Mouse (Mus musculus) stomach, embryonic 16.5 days (tissue): ENCODE measurements at regions not wholly inside any gene's neighbourhood (a gene's known extent, or its start where the extent isn't known, plus 50 kb on each side); places are given as distances from the start of the nearest gene placed in this dataset.

ENCODE experiments used
- ATAC-seq: fragments of 200-750 bp; cut with Nextera tagmentation; 2 replicates; pipeline ENCODE4 v1.8.0; 2017; ENCODE audit warnings: moderate number of reproducible peaks, moderate TSS enrichment; ENCODE audit not compliant: insufficient read depth, low FRiP score
- H3K27ac ChIP-seq: fragments of 300-500 bp; sonication (generic); 2 replicates; pipeline ENCODE4 v1.5.1; 2014; ENCODE audit warnings: low read length
- H3K27me3 ChIP-seq: fragments of 300-500 bp; sonication (generic); 2 replicates; pipeline ENCODE4 v1.6.1; 2014; ENCODE audit warnings: low read length, control low read depth, mixed read lengths; ENCODE audit not compliant: control insufficient read depth, insufficient read depth
- H3K36me3 ChIP-seq: fragments of 300-500 bp; sonication (generic); 2 replicates; pipeline ENCODE4 v1.6.1; 2014; ENCODE audit warnings: low read length; ENCODE audit not compliant: control insufficient read depth, insufficient read depth
- H3K4me1 ChIP-seq: fragments of 300-500 bp; sonication (generic); 2 replicates; pipeline ENCODE4 v1.6.1; 2014; ENCODE audit warnings: low read length, control low read depth, mixed read lengths; ENCODE audit not compliant: control insufficient read depth, insufficient read depth
- H3K4me2 ChIP-seq: fragments of 300-500 bp; sonication (generic); 2 replicates; pipeline ENCODE4 v1.6.1; 2014; ENCODE audit warnings: low read depth, low read length, mixed read lengths
- H3K4me3 ChIP-seq: fragments of 300-500 bp; sonication (generic); replicated peaks from 2 replicates; pipeline ENCODE4 v1.5.1; 2014; ENCODE audit warnings: mild to moderate bottlenecking, low read length
- H3K9ac ChIP-seq: fragments of 300-500 bp; sonication (generic); 2 replicates; pipeline ENCODE4 v1.6.1; 2014; ENCODE audit warnings: low read length
- H3K9me3 ChIP-seq: fragments of 300-500 bp; sonication (generic); replicated peaks from 2 replicates; pipeline ENCODE4 v1.6.1; 2016; ENCODE audit warnings: low read length, control low read depth; ENCODE audit not compliant: control insufficient read depth
- WGBS: fragments of 180-500 bp; shearing (Covaris S2); extraction: QIAGEN DNeasy Blood & Tissue Kit; methylation state at CpG from one replicate; pipeline ENCODE4 v1.1.7; 2014; 5-methylcytosine and 5-hydroxymethylcytosine counted together

DNA sequence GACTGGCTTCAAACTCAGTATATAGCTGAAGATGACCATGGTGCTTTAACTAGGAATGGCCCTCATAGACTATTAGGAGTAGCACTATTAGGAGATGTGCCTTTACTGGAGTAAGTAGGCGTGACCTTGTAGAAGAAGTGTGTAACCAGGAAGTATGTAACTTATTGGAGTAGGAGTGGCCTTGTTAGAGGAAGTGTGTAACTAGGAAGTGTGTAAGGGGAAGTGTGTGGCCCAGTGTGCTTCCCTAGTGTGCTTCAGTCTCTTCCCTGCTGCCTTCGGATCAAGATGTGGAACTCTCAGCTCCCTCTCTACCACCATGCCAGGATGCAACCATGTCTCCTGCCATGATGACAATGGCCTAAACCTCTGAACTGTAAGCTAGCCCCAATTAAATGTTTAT is 151.0 kb upstream of the Zfp462 start:
- Histone ChIP-seq H3K27ac (no peak overlapping the region), H3K4me3 (no peak overlapping the region), H3K9me3 (no peaks in the 10 kb centered on the region), H3K4me1 (no peaks in the 10 kb centered on the region), H3K9ac (no peak overlapping the region), H3K4me2 (no peak overlapping the region), H3K36me3 (no peaks in the 10 kb centered on the region), H3K27me3 (no peaks in the 10 kb centered on the region)
- ATAC-seq: no peak
- 88% methylated on average over 2 of the region's 2 CpGs for WGBS

DNA sequence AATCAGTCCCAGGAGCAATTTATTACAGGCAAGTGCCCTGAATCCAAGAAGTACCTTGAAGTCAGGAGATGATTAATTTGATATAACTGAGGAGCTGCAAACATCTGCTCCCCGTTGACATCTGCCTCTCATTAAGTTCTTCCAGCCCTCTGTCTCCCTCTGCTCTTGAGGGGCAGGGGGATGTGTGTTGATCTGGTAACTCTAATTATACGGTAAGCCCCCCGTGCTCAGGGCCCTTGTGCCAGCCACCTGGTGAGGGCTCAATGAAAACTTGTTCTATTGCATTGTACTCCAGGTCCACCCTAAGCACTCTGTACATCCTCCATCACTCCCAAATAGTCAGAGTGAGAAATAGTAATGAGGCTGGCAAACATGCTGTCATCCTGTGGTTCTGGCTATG is 149.6 kb upstream of the Zfp462 start:
- Histone ChIP-seq H3K36me3 (no peaks in the 10 kb centered on the region), H3K27ac (no peak overlapping the region), H3K9me3 (no peaks in the 10 kb centered on the region), H3K27me3 (no peaks in the 10 kb centered on the region), H3K4me3 (no peak overlapping the region), H3K4me1 (no peaks in the 10 kb centered on the region), H3K9ac (no peak overlapping the region), H3K4me2 (no peak overlapping the region)
- 47% methylated on average over 3 of the region's 3 CpGs for WGBS
- ATAC-seq: no peak

DNA sequence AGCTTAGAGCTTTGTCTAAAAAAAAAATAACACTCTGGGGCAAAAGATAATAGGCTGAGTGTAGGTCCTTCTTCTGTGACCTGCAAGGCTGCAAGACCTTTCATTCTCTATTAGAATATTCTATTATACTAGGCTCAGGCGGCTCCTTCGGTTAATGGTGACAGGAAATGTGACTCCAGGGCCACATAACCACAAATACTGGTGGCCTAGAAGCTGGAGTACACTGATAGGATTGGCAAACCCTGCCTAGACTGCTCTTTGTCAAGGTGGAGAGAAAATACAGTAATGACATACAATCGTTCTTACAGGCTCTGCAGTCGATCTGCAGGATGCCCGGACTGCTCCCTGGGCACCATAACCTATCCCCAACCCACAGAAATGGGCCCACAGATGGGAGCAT is 146.3 kb upstream of the Zfp462 start:
- Histone ChIP-seq H3K27me3 (no peaks in the 10 kb centered on the region), H3K36me3 (no peaks in the 10 kb centered on the region), H3K9me3 (no peaks in the 10 kb centered on the region), H3K27ac (no peak overlapping the region), H3K4me1 (no peaks in the 10 kb centered on the region), H3K4me3 (no peak overlapping the region), H3K9ac (no peak overlapping the region), H3K4me2 (no peak overlapping the region)
- WGBS: 78% methylated on average over 5 of the region's 5 CpGs
- no peak for ATAC-seq

DNA sequence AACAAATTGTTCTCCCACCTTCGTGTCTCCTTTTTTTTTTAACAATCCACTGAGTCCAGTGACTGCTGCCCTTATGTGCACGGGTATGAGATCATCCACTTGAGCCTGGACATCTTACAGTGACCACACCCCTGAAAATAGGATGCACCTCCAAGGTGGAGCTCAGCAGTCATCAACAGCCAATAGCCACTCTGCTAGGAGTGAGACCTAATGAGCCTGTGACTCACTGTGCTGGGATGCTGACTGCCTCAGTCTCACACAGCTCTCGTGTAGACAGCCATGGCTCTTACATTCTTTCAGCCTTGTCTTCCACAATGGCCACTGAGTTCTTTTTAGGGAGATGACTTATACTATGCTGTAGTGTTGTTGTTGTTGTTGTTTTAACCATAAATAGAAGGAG is 133.7 kb upstream of the Zfp462 start:
- WGBS: 76% methylated on average over 3 of the region's 3 CpGs

DNA sequence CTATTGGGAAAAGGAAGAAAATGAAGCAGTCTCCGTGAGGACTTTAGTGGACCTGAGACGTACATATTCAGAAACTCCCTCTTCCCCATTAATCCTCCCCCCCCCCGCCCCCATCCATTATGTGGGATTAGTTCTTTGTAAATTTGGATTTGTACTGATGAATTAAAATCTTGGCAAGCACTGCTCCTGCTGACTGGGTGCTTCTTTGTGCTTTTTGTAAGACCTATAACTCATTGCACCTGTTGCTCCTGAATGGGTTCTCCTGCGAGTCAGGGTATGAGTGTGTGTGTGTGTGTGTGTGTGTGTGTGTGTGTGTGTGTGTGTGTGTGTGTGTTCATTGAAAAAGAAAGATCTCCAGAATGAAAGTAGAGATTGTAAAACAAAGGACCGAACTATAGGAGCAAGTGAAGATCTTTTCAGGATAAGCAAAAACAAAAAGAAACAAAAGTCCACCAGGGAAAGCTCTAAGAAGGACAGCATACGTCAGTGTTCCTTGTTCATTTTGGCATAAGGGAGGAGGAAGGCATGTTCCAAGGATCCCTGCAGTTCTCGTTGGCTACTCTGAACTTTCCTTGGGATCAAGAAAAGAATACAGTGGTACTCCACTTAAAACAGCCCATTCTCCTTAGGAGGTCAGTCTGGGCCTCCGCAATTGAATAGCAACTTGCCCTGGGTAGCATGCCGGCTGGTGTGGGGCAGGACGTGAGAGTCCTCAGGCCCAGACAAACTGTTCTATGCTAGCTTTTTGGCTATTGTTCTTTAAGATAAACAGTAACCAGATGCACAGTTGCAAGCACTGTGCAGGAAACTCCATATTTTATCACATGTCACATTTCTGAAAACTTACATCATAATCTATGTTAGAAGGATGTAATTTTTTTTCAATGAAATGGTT is 131.9 kb upstream of the Zfp462 start:
- Histone ChIP-seq H3K4me2 (no peak overlapping the region), H3K27ac (no peak overlapping the region), H3K9me3 (no peaks in the 10 kb centered on the region), H3K9ac (no peak overlapping the region), H3K36me3 (no peaks in the 10 kb centered on the region), H3K4me3 (no peak overlapping the region), H3K4me1 (no peaks in the 10 kb centered on the region; the same call in 1 of the 2 replicates), H3K27me3 (no peaks in the 10 kb centered on the region)
- 45% methylated on average over 10 of the region's 10 CpGs for WGBS
- ATAC-seq: no peak

More for the DNA sequence above, 133.7 kb upstream of the Zfp462 start:
- H3K27ac ChIP-seq: no peak overlapping the region
- H3K9ac ChIP-seq: no peak overlapping the region
- H3K4me1 ChIP-seq: no peaks in the 10 kb centered on the region; the same call in 1 of the 2 replicates
- H3K4me2 ChIP-seq: no peak overlapping the region
- no peaks in the 10 kb centered on the region for H3K9me3 ChIP-seq
- ATAC-seq: no peak
- H3K27me3 ChIP-seq: no peaks in the 10 kb centered on the region
- no peak overlapping the region for H3K4me3 ChIP-seq
- H3K36me3 ChIP-seq: no peaks in the 10 kb centered on the region

DNA sequence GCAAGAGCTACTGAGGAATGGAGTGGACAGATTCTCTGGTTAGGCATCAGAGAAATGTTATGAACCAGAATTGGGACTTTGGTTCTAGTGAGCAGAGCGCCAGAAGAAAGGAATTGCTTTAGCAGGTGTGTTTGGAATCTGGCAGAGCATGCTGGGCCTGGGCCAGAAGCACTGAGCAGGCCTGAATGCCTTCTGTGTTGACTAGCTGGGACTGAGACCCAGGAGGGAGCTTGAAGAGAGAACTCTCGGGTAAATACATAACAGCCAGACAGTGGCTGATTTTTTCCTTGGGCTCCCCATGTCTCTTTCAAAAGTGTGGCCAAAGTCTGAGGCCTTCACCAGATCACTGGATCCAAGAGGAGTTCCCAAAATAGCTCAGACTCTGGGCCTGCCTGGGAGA is 107.5 kb upstream of the Zfp462 start:
- WGBS: 61% methylated on average over 2 of the region's 2 CpGs
- Histone ChIP-seq H3K4me3 (no peak overlapping the region), H3K4me2 (no peak overlapping the region), H3K9me3 (no peaks in the 10 kb centered on the region), H3K4me1 (0 out of 2 replicates have a peak, but pooled peaks cover 6% of the 10 kb centered on the region), H3K9ac (no peak overlapping the region), H3K36me3 (no peaks in the 10 kb centered on the region), H3K27me3 (no peaks in the 10 kb centered on the region), H3K27ac (no peak overlapping the region)
- no peak for ATAC-seq

DNA sequence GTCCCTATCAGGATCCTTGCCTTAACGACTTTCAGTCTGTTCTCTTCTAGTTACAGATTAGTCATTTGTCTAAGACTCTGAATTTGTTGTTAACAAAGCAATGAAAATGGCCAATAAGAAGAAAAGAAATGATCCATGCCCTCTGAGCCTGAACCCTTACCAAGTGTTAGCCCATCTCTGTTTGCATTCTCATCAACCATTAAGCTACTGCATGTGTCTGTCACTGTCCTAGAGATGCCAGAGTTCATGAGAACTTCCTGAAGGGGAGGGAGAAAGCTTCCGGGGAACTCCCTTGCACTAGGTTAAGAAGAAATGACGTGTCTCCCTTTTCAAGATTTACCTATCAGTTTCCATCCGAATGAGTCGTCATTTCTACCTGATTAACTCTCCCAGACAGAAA is 106.7 kb upstream of the Zfp462 start:
- no peaks in the 10 kb centered on the region for H3K36me3 ChIP-seq
- no peak overlapping the region for H3K4me2 ChIP-seq
- H3K9ac ChIP-seq: no peak overlapping the region
- no peaks in the 10 kb centered on the region for H3K27me3 ChIP-seq
- ATAC-seq: no peak
- no peaks in the 10 kb centered on the region for H3K9me3 ChIP-seq
- H3K4me3 ChIP-seq: no peak overlapping the region
- 39% methylated on average over 5 of the region's 5 CpGs for WGBS
- H3K4me1 ChIP-seq: 0 out of 2 replicates have a peak, but pooled peaks cover 6% of the 10 kb centered on the region
- H3K27ac ChIP-seq: no peak overlapping the region

DNA sequence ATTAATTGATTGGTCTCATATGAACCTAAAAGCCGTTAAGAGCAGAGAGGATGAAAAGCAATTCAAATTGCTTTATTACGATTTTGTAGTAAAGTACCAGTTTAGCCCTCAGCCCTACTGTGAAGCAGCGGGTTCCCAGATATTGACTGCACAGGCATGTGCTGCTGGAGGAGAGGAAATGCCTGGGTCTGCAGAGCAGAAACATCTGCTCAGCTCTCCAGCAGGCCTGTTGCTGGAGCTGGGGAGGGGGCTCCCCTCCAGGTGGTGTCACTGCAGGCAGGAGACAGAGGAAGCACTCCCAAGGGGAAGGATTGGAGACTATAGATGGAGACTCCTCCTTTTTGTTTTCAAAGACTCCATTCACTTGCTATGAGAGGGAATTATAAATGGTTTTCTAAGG is 106.1 kb upstream of the Zfp462 start:
- ATAC-seq: no peak

DNA sequence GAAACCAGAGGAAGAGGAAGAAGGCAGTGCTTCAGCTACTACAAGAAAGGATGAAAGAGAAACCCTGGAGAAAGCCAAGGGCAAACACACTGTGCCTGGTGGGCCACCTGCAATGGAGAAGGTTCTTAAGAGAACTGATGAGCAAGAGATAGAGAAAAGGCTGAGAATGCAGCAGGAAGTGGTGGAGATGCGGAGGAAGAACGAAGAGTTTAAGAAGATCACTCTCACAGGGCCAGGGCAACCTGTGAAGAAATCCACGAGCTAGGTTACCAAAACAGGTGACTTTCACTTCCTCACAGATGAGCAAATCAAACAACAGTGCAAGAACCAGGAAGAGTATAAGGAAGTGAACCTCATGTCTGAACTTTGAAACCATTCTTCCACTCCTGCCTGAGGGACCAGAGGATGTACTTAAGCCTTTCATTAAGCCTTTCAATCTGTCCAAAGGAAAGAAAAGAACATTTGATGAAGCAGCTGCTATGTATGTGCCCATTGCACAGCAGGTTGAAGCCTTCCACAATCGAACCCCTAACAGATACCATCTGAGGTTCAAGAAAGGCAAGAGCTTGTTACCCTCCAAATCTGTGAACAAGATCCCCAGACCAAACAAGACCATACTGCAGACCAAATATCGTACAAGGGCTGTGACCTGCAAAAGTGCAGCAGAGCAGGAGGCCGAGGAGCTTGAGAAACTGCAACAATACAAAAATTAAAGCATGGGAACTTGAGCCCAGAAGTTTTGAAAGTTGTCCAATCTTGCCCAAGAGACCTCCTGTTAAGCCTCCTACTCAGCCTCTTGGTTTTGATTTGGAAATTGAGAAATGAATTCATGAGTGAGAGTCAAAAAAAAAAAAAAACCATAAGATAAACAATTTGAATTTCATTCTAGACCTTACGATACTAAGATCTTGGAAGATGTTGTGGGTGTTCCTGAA is 91.6 kb upstream of the Zfp462 start:
- 76% methylated on average over 7 of the region's 7 CpGs for WGBS
- Histone ChIP-seq H3K4me2 (no peak overlapping the region), H3K4me3 (no peak overlapping the region), H3K27me3 (no peaks in the 10 kb centered on the region), H3K36me3 (no peaks in the 10 kb centered on the region), H3K27ac (no peak overlapping the region), H3K9ac (no peak overlapping the region), H3K9me3 (no peaks in the 10 kb centered on the region), H3K4me1 (no peaks in the 10 kb centered on the region)
- ATAC-seq: no peak

More for the DNA sequence above, 106.1 kb upstream of the Zfp462 start:
- Histone ChIP-seq H3K9me3 (no peaks in the 10 kb centered on the region), H3K36me3 (no peaks in the 10 kb centered on the region), H3K4me2 (no peak overlapping the region), H3K4me3 (no peak overlapping the region), H3K9ac (no peak overlapping the region), H3K27ac (no peak overlapping the region), H3K4me1 (0 out of 2 replicates have a peak, but pooled peaks cover 6% of the 10 kb centered on the region), H3K27me3 (no peaks in the 10 kb centered on the region)
- WGBS: 32% methylated on average over 3 of the region's 3 CpGs
